Mouse (Mus musculus) liver, embryonic 14.5 days (tissue): Measurements from ENCODE around the gene Gm45521. TPM values are rescaled to one million over a fixed set of nuclear protein-coding genes. Genes with fewer than 3 reads are reported as not detected.

Experiments
- ATAC-seq: fragments of 200-750 bp; cut with Nextera tagmentation; 2 replicates; pipeline ENCODE4 v1.8.0; 2017; ENCODE audit warnings: moderate number of reproducible peaks, mild to moderate bottlenecking, moderate library complexity; ENCODE audit not compliant: insufficient read depth
- DNase-seq, 3 experiments: peaks; one replicate each; pipeline ENCODE4 v3.0.0-alpha.2; 2012 to 2013; ENCODE audit warnings: low read depth in 3 of 3, low spot score in 3 of 3
- H3K27ac ChIP-seq: fragments of 300-500 bp; sonication (generic); 2 replicates; pipeline ENCODE4 v1.5.1; 2014; ENCODE audit warnings: moderate library complexity, mild to moderate bottlenecking, control low read depth, inconsistent platforms
- H3K27me3 ChIP-seq: fragments of 300-500 bp; sonication (generic); 2 replicates; pipeline ENCODE4 v1.6.1; 2014; ENCODE audit warnings: mild to moderate bottlenecking, low read length, moderate library complexity; ENCODE audit not compliant: control insufficient read depth, insufficient read depth
- H3K36me3 ChIP-seq: fragments of 300-500 bp; sonication (generic); replicated peaks from 2 replicates; pipeline ENCODE4 v1.6.1; 2014; ENCODE audit warnings: low read depth; ENCODE audit not compliant: control insufficient read depth, insufficient read depth
- H3K4me1 ChIP-seq, 2 experiments: fragments of 200-500 bp in 1 of 2; fragments of 300-500 bp in 1 of 2; sonication (generic) in 1 of 2; replicated peaks; 2 replicates each; pipeline ENCODE4 v1.6.1; 2012 to 2014; ENCODE audit warnings: antibody characterized with exemption in 1 of 2, inconsistent platforms in 1 of 2, low read length in 1 of 2; ENCODE audit not compliant: control insufficient read depth in 2 of 2, insufficient read depth in 2 of 2
- H3K4me2 ChIP-seq: fragments of 300-500 bp; sonication (generic); 2 replicates; pipeline ENCODE4 v1.6.1; 2014; ENCODE audit warnings: low read depth, mild to moderate bottlenecking, control low read depth, moderate library complexity
- H3K4me3 ChIP-seq, 2 experiments: fragments of 200-500 bp in 1 of 2; fragments of 300-500 bp in 1 of 2; sonication (generic) in 1 of 2; 2 replicates each; pipeline ENCODE4 v1.5.1; 2012 to 2014; ENCODE audit warnings: low read depth in 2 of 2, low read length in 2 of 2, mild to moderate bottlenecking in 2 of 2, control low read depth in 1 of 2, inconsistent platforms in 1 of 2, moderate library complexity in 1 of 2; ENCODE audit not compliant: insufficient read depth in 1 of 2
- H3K9ac ChIP-seq: fragments of 300-500 bp; sonication (generic); replicated peaks from 2 replicates; pipeline ENCODE4 v1.6.1; 2014; ENCODE audit warnings: mild to moderate bottlenecking, control low read depth, moderate library complexity
- H3K9me3 ChIP-seq: fragments of 300-500 bp; sonication (generic); 2 replicates; pipeline ENCODE4 v1.6.1; 2016; ENCODE audit warnings: low read length, mixed read lengths; ENCODE audit not compliant: control insufficient read depth
- CTCF ChIP-seq: IDR thresholded peaks from 2 replicates; pipeline ENCODE4 v1.5.1; 2016; ENCODE audit warnings: antibody characterized with exemption, low read depth, control low read depth
- EP300 ChIP-seq: IDR thresholded peaks from 2 replicates; pipeline ENCODE4 v1.6.1; 2016; ENCODE audit warnings: antibody characterized with exemption, low read depth
- WGBS: fragments of 180-500 bp; shearing (Covaris S2); extraction: QIAGEN DNeasy Blood & Tissue Kit; methylation state at CpG from one replicate; pipeline ENCODE4 v1.1.7; 2014; ENCODE audit not compliant: insufficient replicate concordance; 5-methylcytosine and 5-hydroxymethylcytosine counted together
- polyA plus RNA-seq, 2 experiments: library from polyadenylated mRNA; depleted of rRNA in 1 of 2; stranded (reverse) in 1 of 2; unstranded in 1 of 2; fragments of >200 nt; fragmentation: Nextera tagmentation in 1 of 2; extraction: Ambion mirVana in 1 of 2; gene quantifications; 2 replicates each; pipeline versions ENCODE4 v1.2.1 to v1.2.3; 2012 to 2014

The Gm45521 gene
- polyA plus RNA-seq, 2 experiments: not detected

DNA sequence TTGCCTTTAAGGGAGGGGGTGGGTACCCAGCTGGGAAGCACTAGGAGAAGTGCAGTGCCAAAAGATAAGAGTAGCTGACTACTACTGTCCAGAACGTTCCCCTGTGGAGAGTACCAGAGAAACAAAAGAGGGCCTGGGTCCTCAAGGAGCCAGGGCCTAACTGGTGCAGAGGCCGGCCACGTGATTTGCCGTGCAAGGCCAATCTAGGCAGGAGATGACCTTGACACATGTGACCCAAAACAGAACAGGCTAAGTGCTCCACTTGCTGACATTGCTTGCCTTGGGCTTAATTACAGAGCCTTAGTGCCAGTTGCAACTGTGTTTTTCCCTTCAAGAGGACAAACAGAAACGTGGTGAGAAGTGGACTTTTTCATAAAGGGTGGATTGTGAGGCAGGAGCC lies 15.7 kb upstream of the Gm45521 start:
- Histone ChIP-seq H3K9me3 (no peaks in the 10 kb centered on the region), H3K27ac (no peak overlapping the region), H3K36me3 (no peaks in the 10 kb centered on the region; the same call in 1 of the 2 replicates), H3K27me3 (no peaks in the 10 kb centered on the region), H3K4me3 (no peak overlapping the region), H3K4me2 (no peak overlapping the region), H3K9ac (no peak overlapping the region), H3K4me1 (no peaks in the 10 kb centered on the region; a peak in 1 of 4 replicates)
- ATAC-seq (no peak), DNase-seq (no peak)
- TF ChIP-seq EP300: no peak
- TF ChIP-seq CTCF: no peak
- WGBS: 55% methylated on average over 5 of the region's 5 CpGs

- no peak overlapping the region for H3K27ac ChIP-seq
- no peak overlapping the region for H3K4me2 ChIP-seq
- H3K9ac ChIP-seq: no peak overlapping the region
- no peaks in the 10 kb centered on the region for H3K9me3 ChIP-seq
- no peak for DNase-seq
- H3K36me3 ChIP-seq: no peaks in the 10 kb centered on the region; the same call in 1 of the 2 replicates
- H3K4me3 ChIP-seq: no peak overlapping the region
- H3K27me3 ChIP-seq: no peaks in the 10 kb centered on the region
- 59% methylated on average over 7 of the region's 7 CpGs for WGBS
- no peaks in the 10 kb centered on the region for H3K4me1 ChIP-seq
- no peak for ATAC-seq
- no peak for TF ChIP-seq EP300
- no peak for TF ChIP-seq CTCF
These were observed 13.8 kb upstream of the Gm45521 start for GRCm38 (mm10) chr14:7943101-7943800.

- Histone ChIP-seq H3K9me3 (no peaks in the 10 kb centered on the region), H3K4me1 (no peaks in the 10 kb centered on the region), H3K27ac (no peak overlapping the region), H3K9ac (no peak overlapping the region), H3K4me3 (no peak overlapping the region), H3K4me2 (no peak overlapping the region), H3K27me3 (no peaks in the 10 kb centered on the region), H3K36me3 (no peaks in the 10 kb centered on the region; the same call in 1 of the 2 replicates)
- ATAC-seq: no peak
- TF ChIP-seq EP300 (no peak), CTCF (no peak)
- WGBS: 64% methylated on average over 3 of the region's 3 CpGs
- no peak for DNase-seq
These were observed 13.3 kb upstream of the Gm45521 start for GRCm38 (mm10) chr14:7943801-7944135.

GRCm38 (mm10) chr14:7944349-7945039 lies 12.6 kb upstream of the Gm45521 start:
- 28% methylated on average over 8 of the region's 8 CpGs for WGBS
- DNase-seq (no peak), ATAC-seq (no peak)
- Histone ChIP-seq H3K36me3 (no peaks in the 10 kb centered on the region; the same call in 1 of the 2 replicates), H3K4me1 (no peaks in the 10 kb centered on the region), H3K9ac (no peak overlapping the region), H3K27me3 (no peaks in the 10 kb centered on the region), H3K9me3 (no peaks in the 10 kb centered on the region), H3K4me2 (no peak overlapping the region), H3K27ac (no peak overlapping the region), H3K4me3 (no peak overlapping the region)
- TF ChIP-seq CTCF: peak; percentile 40
- TF ChIP-seq EP300: no peak

- DNase-seq (no peak), ATAC-seq (no peak)
- Histone ChIP-seq H3K4me1 (no peaks in the 10 kb centered on the region), H3K27me3 (no peaks in the 10 kb centered on the region), H3K9ac (no peak overlapping the region), H3K4me3 (no peak overlapping the region), H3K4me2 (no peak overlapping the region), H3K36me3 (no peaks in the 10 kb centered on the region; the same call in 1 of the 2 replicates), H3K9me3 (no peaks in the 10 kb centered on the region), H3K27ac (no peak overlapping the region)
- 57% methylated on average over 5 of the region's 5 CpGs for WGBS
- TF ChIP-seq EP300 (no peak), CTCF (no peak)
These were observed 11.8 kb upstream of the Gm45521 start for GRCm38 (mm10) chr14:7945261-7945660.
